Comparison of ENCODE assay signal across 17 mouse cellular contexts in genomic region chr10:115469040-115469439, GRCm38 (mm10).
DNase-seq lines count a peak whose midpoint lies in the region; ATAC-seq and TF ChIP-seq lines count a peak whose summit lies in the region.
"Had no signal": no experiment of that assay in that cellular context is flagged by ENCODE, and none has a peak within 500 bp of the region (broad histone marks: within the 10 kb centered on the region; RNA-seq: fewer than 3 reads in every experiment).

No protein-coding gene starts in this region.

- H3K27ac ChIP-seq in heart, adult 2 months = no peak overlapping the region
- no peak overlapping the region for H3K27ac ChIP-seq in forebrain, embryonic 13.5 days
- no peak overlapping the region for H3K27ac ChIP-seq in midbrain, embryonic 14.5 days (replicated peaks; ENCODE audit: low read depth, low read length)
- H3K27ac ChIP-seq: embryonic facial prominence, embryonic 13.5 days; heart, embryonic 13.5 days; intestine, embryonic 15.5 days; limb, embryonic 13.5 days; stomach, embryonic 15.5 days had no signal

- H3K36me3 ChIP-seq in heart, adult 2 months (ENCODE audit: control insufficient read depth, insufficient read depth, low read length) = no peaks in the 10 kb centered on the region
- H3K36me3 ChIP-seq in E14TG2a.4 (ENCODE audit: insufficient read depth, low read length) = no peaks in the 10 kb centered on the region
- no peaks in the 10 kb centered on the region for H3K36me3 ChIP-seq in forebrain, embryonic 13.5 days (ENCODE audit: poor library complexity, severe bottlenecking)
- H3K36me3 ChIP-seq in midbrain, embryonic 14.5 days (ENCODE audit: control insufficient read depth, insufficient read depth, low read length) = no peaks in the 10 kb centered on the region
- H3K36me3 ChIP-seq: embryonic facial prominence, embryonic 13.5 days; heart, embryonic 13.5 days; intestine, embryonic 15.5 days; limb, embryonic 13.5 days; stomach, embryonic 15.5 days had no signal

- TF ChIP-seq CTCF in heart, adult 2 months (IDR thresholded peaks at IDR 0.05) = no peak
- TF ChIP-seq CTCF in E14TG2a.4 (conservative IDR thresholded peaks at IDR 0.05; ENCODE audit: low read length) = no peak

- H3K9me3 ChIP-seq in E14TG2a.4 (ENCODE audit: low read length) = no peaks in the 10 kb centered on the region
- no peaks in the 10 kb centered on the region for H3K9me3 ChIP-seq in forebrain, embryonic 13.5 days (replicated peaks)
- H3K9me3 ChIP-seq in midbrain, embryonic 14.5 days (ENCODE audit: control insufficient read depth, low read length) = no peaks in the 10 kb centered on the region
- H3K9me3 ChIP-seq: embryonic facial prominence, embryonic 13.5 days; heart, embryonic 13.5 days; intestine, embryonic 15.5 days; limb, embryonic 13.5 days; stomach, embryonic 15.5 days had no signal

- H3K4me2 ChIP-seq in forebrain, embryonic 13.5 days = no peak overlapping the region
- H3K4me2 ChIP-seq in midbrain, embryonic 14.5 days (ENCODE audit: low read length) = no peak overlapping the region
- H3K4me2 ChIP-seq: embryonic facial prominence, embryonic 13.5 days; heart, embryonic 13.5 days; intestine, embryonic 15.5 days; limb, embryonic 13.5 days; stomach, embryonic 15.5 days had no signal

- 41% methylated on average over 7 of the region's 7 CpGs for WGBS in heart, adult 2 months
- 5% methylated on average over 7 of the region's 7 CpGs for WGBS in forebrain, embryonic 13.5 days
- 15% methylated on average over 7 of the region's 7 CpGs for WGBS in midbrain, embryonic 14.5 days

- intact Hi-C loops in heart, adult 2 months (cut with DNase I) = no loop called here

- no peaks in the 10 kb centered on the region for H3K27me3 ChIP-seq in heart, adult 2 months (ENCODE audit: control insufficient read depth, insufficient read depth, low read length)
- peaks cover 73% of the 10 kb centered on the region for H3K27me3 ChIP-seq in E14TG2a.4 (ENCODE audit: insufficient read depth, low read length)
- H3K27me3 ChIP-seq in forebrain, embryonic 13.5 days = peaks cover 85% of the 10 kb centered on the region
- no peaks in the 10 kb centered on the region; the same call in 1 of the 2 replicates for H3K27me3 ChIP-seq in midbrain, embryonic 14.5 days (ENCODE audit: control insufficient read depth, insufficient read depth, low read length)
- H3K27me3 ChIP-seq: heart, embryonic 13.5 days; intestine, embryonic 15.5 days; stomach, embryonic 15.5 days had no signal

- TF ChIP-seq POLR2A in heart, adult 2 months (IDR thresholded peaks at IDR 0.05; ENCODE audit: insufficient read depth, low read depth, low read length) = no peak

- DNase-seq in heart, adult 11 months = peak; percentile 34
- DNase-seq in heart, adult 2 months = no peak
- DNase-seq in midbrain, embryonic 14.5 days = peak; percentile 64
- no peak for DNase-seq in adrenal gland, postnatal 4 days (ENCODE audit: low spot score in 2 of 2)
- no peak for DNase-seq in adrenal gland, postnatal 36 days
- DNase-seq: adrenal gland, postnatal 14 days; cerebellum, adult 9-11 months; right cerebral cortex, postnatal 25 days had no signal

- H3K9ac ChIP-seq in heart, adult 2 months (ENCODE audit: low read depth, low read length) = no peak overlapping the region
- no peak overlapping the region for H3K9ac ChIP-seq in forebrain, embryonic 13.5 days
- H3K9ac ChIP-seq in midbrain, embryonic 14.5 days (replicated peaks; ENCODE audit: low read length) = no peak overlapping the region
- H3K9ac ChIP-seq: embryonic facial prominence, embryonic 13.5 days; heart, embryonic 13.5 days; intestine, embryonic 15.5 days; limb, embryonic 13.5 days; stomach, embryonic 15.5 days had no signal

- no peaks in the 10 kb centered on the region for H3K4me1 ChIP-seq in heart, adult 2 months (ENCODE audit: control insufficient read depth, insufficient read depth, low read length)
- H3K4me1 ChIP-seq in E14TG2a.4 (replicated peaks; ENCODE audit: low read depth, low read length) = peaks cover 19% of the 10 kb centered on the region
- 0 out of 2 replicates have a peak, but pooled peaks cover 3% of the 10 kb centered on the region for H3K4me1 ChIP-seq in forebrain, embryonic 13.5 days
- no peaks in the 10 kb centered on the region for H3K4me1 ChIP-seq in midbrain, embryonic 14.5 days (ENCODE audit: control insufficient read depth, insufficient read depth, low read length)
- H3K4me1 ChIP-seq: embryonic facial prominence, embryonic 13.5 days; intestine, embryonic 15.5 days; limb, embryonic 13.5 days; stomach, embryonic 15.5 days had no signal

- no peak for TF ChIP-seq EP300 in heart, adult 2 months (IDR thresholded peaks at IDR 0.05; ENCODE audit: insufficient read depth, low read depth, low read length)

- H3K79me2 ChIP-seq in heart, adult 2 months (replicated peaks; ENCODE audit: control insufficient read depth, insufficient read depth, low read length) = no peaks in the 10 kb centered on the region

- no peak overlapping the region for H3K4me3 ChIP-seq in heart, adult 2 months
- H3K4me3 ChIP-seq in E14TG2a.4 (replicated peaks; ENCODE audit: low read length) = 0 out of 2 replicates have a peak overlapping the region, but pooled peaks have one; percentile 13
- H3K4me3 ChIP-seq in forebrain, embryonic 13.5 days = no peak overlapping the region
- no peak overlapping the region for H3K4me3 ChIP-seq in midbrain, embryonic 14.5 days (replicated peaks; ENCODE audit: low read depth, low read length)
- H3K4me3 ChIP-seq: embryonic facial prominence, embryonic 13.5 days; heart, embryonic 13.5 days; intestine, embryonic 15.5 days; limb, embryonic 13.5 days; stomach, embryonic 15.5 days had no signal

- peak; percentile 96 for ATAC-seq in forebrain, embryonic 13.5 days
- ATAC-seq in midbrain, embryonic 14.5 days (ENCODE audit: low FRiP score, low TSS enrichment) = peak; percentile 63
- ATAC-seq in cerebellum, adult (ENCODE audit: insufficient number of reproducible peaks, low FRiP score, low TSS enrichment) = no peak
- ATAC-seq: intestine, embryonic 15.5 days; lung, postnatal 0 days had no signal

Comparison
In these comparisons a context has a peak if more than half of its experiments do, and no peak if none do; other contexts are left out.
1. DNase-seq: peak in heart, adult 11 months (single experiment) and midbrain, embryonic 14.5 days (single experiment); none in heart, adult 2 months (0 of 2), adrenal gland, postnatal 4 days (0 of 2) and adrenal gland, postnatal 36 days (0 of 2).